Mouse (Mus musculus) kidney, adult 2 months (tissue): ENCODE data around the gene Nipal3. TPM values are rescaled to one million over a fixed set of nuclear protein-coding genes. Genes with fewer than 3 reads are reported as not detected.

Source experiments
- DNase-seq: peaks from one replicate; pipeline ENCODE4 v3.0.0; 2021
- H3K27ac ChIP-seq: fragments of 200-500 bp; 2 replicates; pipeline ENCODE4 v1.5.1; 2012; ENCODE audit warnings: low read depth, low read length, control low read depth, inconsistent platforms; ENCODE audit not compliant: insufficient read depth
- H3K27me3 ChIP-seq: fragments of 200-500 bp; replicated peaks from 2 replicates; pipeline ENCODE4 v1.6.1; 2012; ENCODE audit warnings: mild to moderate bottlenecking, moderate library complexity, low read length, inconsistent platforms; ENCODE audit not compliant: control insufficient read depth, insufficient read depth
- H3K36me3 ChIP-seq: fragments of 200-500 bp; 2 replicates; pipeline ENCODE4 v1.6.1; 2012; ENCODE audit warnings: mild to moderate bottlenecking, moderate library complexity, low read length, inconsistent platforms; ENCODE audit not compliant: control insufficient read depth, insufficient read depth
- H3K4me1 ChIP-seq: fragments of 200-500 bp; 2 replicates; pipeline ENCODE4 v1.6.1; 2011; ENCODE audit warnings: low read length; ENCODE audit not compliant: control insufficient read depth, insufficient read depth
- H3K4me3 ChIP-seq: fragments of 200-500 bp; 2 replicates; pipeline ENCODE4 v1.5.1; 2011; ENCODE audit warnings: mild to moderate bottlenecking, low read depth, low read length, control low read depth; ENCODE audit not compliant: insufficient read depth
- CTCF ChIP-seq: fragments of 200-500 bp; conservative IDR thresholded peaks from 2 replicates; pipeline ENCODE4 v1.5.1; 2011; ENCODE audit warnings: low read depth, mild to moderate bottlenecking, control low read depth, low read length, moderate library complexity, mixed read lengths; ENCODE audit not compliant: insufficient read depth, insufficient read length
- POLR2A ChIP-seq: fragments of 200-500 bp; IDR thresholded peaks from one replicate; pipeline ENCODE4 v1.6.1; 2011; ENCODE audit warnings: low read depth, low read length, control low read depth
- WGBS: fragments of 180-500 bp; shearing (Covaris S2); methylation state at CpG from one replicate; pipeline ENCODE4 v1.1.7; 2018; 5-methylcytosine and 5-hydroxymethylcytosine counted together
- polyA plus RNA-seq: library from polyadenylated mRNA; depleted of rRNA; stranded (reverse); fragments of >200 nt; gene quantifications from 2 replicates; pipeline ENCODE4 v1.2.3, GENCODE M21; 2012

Nipal3 gene
- polyA plus RNA-seq, 1 experiment, result 31.0 TPM

- TF ChIP-seq CTCF (no peak), POLR2A (no peak)
- Histone ChIP-seq H3K27ac (no peak overlapping the region), H3K4me3 (no peak overlapping the region), H3K27me3 (no peaks in the 10 kb centered on the region), H3K4me1 (no peaks in the 10 kb centered on the region), H3K36me3 (no peaks in the 10 kb centered on the region)
- DNase-seq, result no peak
- WGBS, result 60% methylated on average over 9 of the region's 9 CpGs
Observed at GRCm38 (mm10) chr4:135531771-135532613, 37.2 kb upstream of the Nipal3 start.

DNA sequence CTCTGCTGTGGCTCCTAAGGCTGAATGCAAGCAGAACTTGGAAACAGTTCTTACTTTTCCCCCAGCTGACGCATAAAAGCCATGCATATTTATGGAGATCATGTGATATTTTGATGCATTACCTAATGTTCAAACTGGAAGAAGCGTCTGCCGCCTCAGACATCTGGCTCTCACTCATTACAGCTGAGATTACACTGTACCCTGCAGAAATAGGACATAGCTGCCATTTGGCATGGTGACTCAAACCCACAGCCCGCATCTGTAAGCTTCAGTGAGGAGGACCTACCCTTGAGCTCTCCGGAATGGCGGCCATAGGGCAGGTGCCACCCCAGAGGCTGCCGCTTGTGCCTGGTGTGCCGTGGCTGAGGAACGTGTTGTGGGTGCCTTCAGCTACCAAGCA lies 36.4 kb upstream of the Nipal3 start:
- DNase-seq, result no peak
- Histone ChIP-seq H3K4me1 (no peaks in the 10 kb centered on the region), H3K27me3 (no peaks in the 10 kb centered on the region), H3K27ac (no peak overlapping the region), H3K36me3 (no peaks in the 10 kb centered on the region), H3K4me3 (no peak overlapping the region)
- WGBS, result 86% methylated on average over 9 of the region's 9 CpGs
- TF ChIP-seq POLR2A (no peak), CTCF (no peak)

DNA sequence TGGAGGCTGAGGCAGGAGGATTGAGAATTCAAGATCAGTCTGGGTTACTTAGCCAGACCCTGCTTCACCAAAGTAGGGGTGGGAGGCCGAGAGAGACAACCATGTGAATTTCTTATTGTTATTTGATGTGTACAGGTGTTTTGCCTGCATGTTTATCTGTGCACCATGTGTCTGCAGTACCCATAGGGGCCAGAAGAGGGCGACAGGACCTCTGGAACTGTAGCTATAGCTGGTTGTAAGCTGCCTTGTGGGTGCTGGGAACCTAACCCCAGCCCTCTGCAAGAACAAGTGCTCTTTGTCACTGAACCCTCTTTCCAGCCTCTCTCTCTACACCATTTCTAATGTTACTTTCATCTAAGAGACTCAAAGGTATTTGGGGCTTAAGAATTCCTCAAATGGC lies 35.4 kb upstream of the Nipal3 start:
- WGBS, result 67% methylated on average over 2 of the region's 2 CpGs
- no peaks in the 10 kb centered on the region for H3K4me1 ChIP-seq
- H3K36me3 ChIP-seq, result no peaks in the 10 kb centered on the region
- no peak for TF ChIP-seq CTCF
- TF ChIP-seq POLR2A, result no peak
- H3K27me3 ChIP-seq, result no peaks in the 10 kb centered on the region
- no peak overlapping the region for H3K27ac ChIP-seq
- H3K4me3 ChIP-seq, result no peak overlapping the region
- no peak for DNase-seq

GRCm38 (mm10) chr4:135526039-135526710 lies 31.3 kb upstream of the Nipal3 start:
- no peak for TF ChIP-seq CTCF
- TF ChIP-seq POLR2A, result no peak
- no peaks in the 10 kb centered on the region for H3K4me1 ChIP-seq
- 51% methylated on average over 14 of the region's 14 CpGs for WGBS
- H3K27ac ChIP-seq, result no peak overlapping the region
- H3K4me3 ChIP-seq, result no peak overlapping the region
- H3K27me3 ChIP-seq, result no peaks in the 10 kb centered on the region
- H3K36me3 ChIP-seq, result no peaks in the 10 kb centered on the region
- no peak for DNase-seq

- Histone ChIP-seq H3K27me3 (no peaks in the 10 kb centered on the region), H3K4me1 (no peaks in the 10 kb centered on the region), H3K4me3 (no peak overlapping the region), H3K36me3 (no peaks in the 10 kb centered on the region), H3K27ac (no peak overlapping the region)
- 65% methylated on average over 12 of the region's 12 CpGs for WGBS
- DNase-seq, result no peak
- TF ChIP-seq POLR2A (no peak), CTCF (no peak)
Observed at GRCm38 (mm10) chr4:135525057-135525456, 30.2 kb upstream of the Nipal3 start.

GRCm38 (mm10) chr4:135523939-135524338 lies 29.1 kb upstream of the Nipal3 start:
- DNase-seq, result no peak
- no peaks in the 10 kb centered on the region for H3K4me1 ChIP-seq
- no peaks in the 10 kb centered on the region for H3K36me3 ChIP-seq
- H3K27me3 ChIP-seq, result no peaks in the 10 kb centered on the region
- H3K27ac ChIP-seq, result no peak overlapping the region
- TF ChIP-seq POLR2A (no peak), CTCF (no peak)
- WGBS, result 24% methylated on average over 7 of the region's 7 CpGs
- H3K4me3 ChIP-seq, result no peak overlapping the region

- H3K36me3 ChIP-seq, result no peaks in the 10 kb centered on the region
- no peaks in the 10 kb centered on the region for H3K27me3 ChIP-seq
- no peaks in the 10 kb centered on the region; the same call in 1 of the 2 replicates for H3K4me1 ChIP-seq
- WGBS, result 79% methylated on average over 9 of the region's 9 CpGs
- TF ChIP-seq POLR2A, result no peak
- no peak for TF ChIP-seq CTCF
- H3K27ac ChIP-seq, result no peak overlapping the region
- no peak overlapping the region for H3K4me3 ChIP-seq
- DNase-seq, result no peak
Observed at GRCm38 (mm10) chr4:135520421-135520820, 25.6 kb upstream of the Nipal3 start.
